Mouse (Mus musculus) thymus, postnatal 10 days (tissue): Measurements from ENCODE around the gene Siglec1.

Experiments
- DNase-seq, 2 experiments: peaks; one replicate each; pipeline ENCODE4 v3.0.0; 2021; ENCODE audit warnings: low spot score in 2 of 2

Siglec1 gene

GRCm38 (mm10) chr2:131097087-131097486, 10.5 kb upstream of the Siglec1 start:
- DNase-seq: no peak

GRCm38 (mm10) chr2:131096101-131096795, 9.7 kb upstream of the Siglec1 start:
- peak in 1 of 2 experiments; percentile 15 for DNase-seq

GRCm38 (mm10) chr2:131094823-131095222, 8.3 kb upstream of the Siglec1 start:
- peak; percentile 33 to 68 for DNase-seq

GRCm38 (mm10) chr2:131093577-131093976, 7.0 kb upstream of the Siglec1 start:
- DNase-seq: no peak

GRCm38 (mm10) chr2:131090852-131091251, 4.3 kb upstream of the Siglec1 start:
- DNase-seq: no peak

GRCm38 (mm10) chr2:131089634-131090033, 3.1 kb upstream of the Siglec1 start:
- no peak for DNase-seq

GRCm38 (mm10) chr2:131088581-131088980, 2.0 kb upstream of the Siglec1 start:
- no peak for DNase-seq

- no peak for DNase-seq
Measured at GRCm38 (mm10) chr2:131084206-131084605, 2.4 kb downstream of the Siglec1 start.

- no peak for DNase-seq
Measured at GRCm38 (mm10) chr2:131080507-131080906, 6.1 kb downstream of the Siglec1 start.

- no peak for DNase-seq
Measured at GRCm38 (mm10) chr2:131072536-131072935, 14.0 kb downstream of the Siglec1 start.

- no peak for DNase-seq
Measured at GRCm38 (mm10) chr2:131067481-131067880, 19.1 kb downstream of the Siglec1 start.

- no peak for DNase-seq
Measured at GRCm38 (mm10) chr2:131066342-131066741, 20.2 kb downstream of the Siglec1 start.

GRCm38 (mm10) chr2:131063404-131063864, 23.1 kb downstream of the Siglec1 start, which contains the start of gene Adam33:
Gene Adam33, minus strand, starts transcription at chr2:131063814.
- DNase-seq: no peak

GRCm38 (mm10) chr2:131061607-131062006, 25.0 kb downstream of the Siglec1 start:
- no peak for DNase-seq

- no peak for DNase-seq
Measured at GRCm38 (mm10) chr2:131060784-131061183, 25.8 kb downstream of the Siglec1 start.

- no peak for DNase-seq
Measured at GRCm38 (mm10) chr2:131059781-131060540, 26.6 kb downstream of the Siglec1 start.

GRCm38 (mm10) chr2:131059377-131059776, 27.2 kb downstream of the Siglec1 start:
- no peak for DNase-seq

GRCm38 (mm10) chr2:131058672-131059071, 27.9 kb downstream of the Siglec1 start:
- no peak for DNase-seq

GRCm38 (mm10) chr2:131056191-131056590, 30.4 kb downstream of the Siglec1 start:
- no peak for DNase-seq

- peak; percentile 24 to 68 for DNase-seq
Measured at GRCm38 (mm10) chr2:131055631-131056030, 30.9 kb downstream of the Siglec1 start.

GRCm38 (mm10) chr2:131054646-131055264, 31.8 kb downstream of the Siglec1 start:
- no peak for DNase-seq

- peak in 1 of 2 experiments; percentile 26 for DNase-seq
Measured at GRCm38 (mm10) chr2:131053851-131054645, 32.5 kb downstream of the Siglec1 start.
